Mouse (Mus musculus): ENCODE measurements around the gene Cfdp1. TPM values are rescaled to one million over a fixed set of nuclear protein-coding genes. Genes with fewer than 3 reads are reported as not detected.

The Cfdp1 gene
- polyA plus RNA-seq, 1 experiment from 2014 or later: 203 TPM

GRCm38 (mm10) chr8:111793324-111793917 lies 60.7 kb downstream of the Cfdp1 start:
- Histone ChIP-seq H3K4me2 (ENCODE audit: low read depth, low read length) (no peak overlapping the region), H3K9me3 (ENCODE audit: control insufficient read depth, low read length) (no peaks in the 10 kb centered on the region), H3K27me3 (ENCODE audit: control insufficient read depth, insufficient read depth, low read depth, low read length) (no peaks in the 10 kb centered on the region), H3K4me3 (ENCODE audit: low read length) (no peak overlapping the region), H3K9ac (ENCODE audit: low read length) (no peak overlapping the region), H3K36me3 (ENCODE audit: control insufficient read depth, insufficient read depth, low read length) (no peaks in the 10 kb centered on the region; the same call in 1 of the 2 replicates), H3K4me1 (replicated peaks; ENCODE audit: control insufficient read depth, insufficient read depth, low read length) (peaks cover 29% of the 10 kb centered on the region), H3K27ac (ENCODE audit: low read length) (peak overlapping the region; percentile 77)
- WGBS: 28% methylated on average over 3 of the region's 3 CpGs
- ATAC-seq (ENCODE audit: low read depth): peak; percentile 85

GRCm38 (mm10) chr8:111789639-111790038 lies 64.5 kb downstream of the Cfdp1 start:
- Histone ChIP-seq H3K9ac (ENCODE audit: low read length) (no peak overlapping the region), H3K4me2 (ENCODE audit: low read depth, low read length) (no peak overlapping the region), H3K9me3 (ENCODE audit: control insufficient read depth, low read length) (no peaks in the 10 kb centered on the region), H3K27me3 (ENCODE audit: control insufficient read depth, insufficient read depth, low read depth, low read length) (no peaks in the 10 kb centered on the region), H3K36me3 (ENCODE audit: control insufficient read depth, insufficient read depth, low read length) (no peaks in the 10 kb centered on the region; the same call in 1 of the 2 replicates), H3K4me3 (ENCODE audit: low read length) (no peak overlapping the region), H3K27ac (ENCODE audit: low read length) (no peak overlapping the region), H3K4me1 (replicated peaks; ENCODE audit: control insufficient read depth, insufficient read depth, low read length) (peaks cover 33% of the 10 kb centered on the region)
- ATAC-seq (ENCODE audit: low read depth): no peak

GRCm38 (mm10) chr8:111789200-111789599 lies 64.9 kb downstream of the Cfdp1 start:
- Histone ChIP-seq H3K4me3 (ENCODE audit: low read length) (no peak overlapping the region), H3K36me3 (ENCODE audit: control insufficient read depth, insufficient read depth, low read length) (no peaks in the 10 kb centered on the region; the same call in 1 of the 2 replicates), H3K4me1 (replicated peaks; ENCODE audit: control insufficient read depth, insufficient read depth, low read length) (peaks cover 28% of the 10 kb centered on the region), H3K27ac (ENCODE audit: low read length) (no peak overlapping the region), H3K27me3 (ENCODE audit: control insufficient read depth, insufficient read depth, low read depth, low read length) (no peaks in the 10 kb centered on the region), H3K9me3 (ENCODE audit: control insufficient read depth, low read length) (no peaks in the 10 kb centered on the region), H3K4me2 (ENCODE audit: low read depth, low read length) (no peak overlapping the region), H3K9ac (ENCODE audit: low read length) (no peak overlapping the region)
- 52% methylated on average over 4 of the region's 4 CpGs for WGBS
- no peak for ATAC-seq (ENCODE audit: low read depth)

- no peak overlapping the region for H3K27ac ChIP-seq (ENCODE audit: low read length)
Measured at GRCm38 (mm10) chr8:111788497-111788896, 65.6 kb downstream of the Cfdp1 start.

GRCm38 (mm10) chr8:111788085-111788484 lies 66.0 kb downstream of the Cfdp1 start:
- Histone ChIP-seq H3K4me1 (replicated peaks; ENCODE audit: control insufficient read depth, insufficient read depth, low read length) (peaks cover 19% of the 10 kb centered on the region), H3K4me3 (ENCODE audit: low read length) (no peak overlapping the region), H3K27me3 (ENCODE audit: control insufficient read depth, insufficient read depth, low read depth, low read length) (no peaks in the 10 kb centered on the region), H3K36me3 (ENCODE audit: control insufficient read depth, insufficient read depth, low read length) (no peaks in the 10 kb centered on the region; the same call in 1 of the 2 replicates), H3K27ac (ENCODE audit: low read length) (no peak overlapping the region), H3K4me2 (ENCODE audit: low read depth, low read length) (no peak overlapping the region), H3K9me3 (ENCODE audit: control insufficient read depth, low read length) (no peaks in the 10 kb centered on the region), H3K9ac (ENCODE audit: low read length) (no peak overlapping the region)
- WGBS: 61% methylated on average over 5 of the region's 5 CpGs
- no peak for ATAC-seq (ENCODE audit: low read depth)

More at GRCm38 (mm10) chr8:111788497-111788896, 65.6 kb downstream of the Cfdp1 start:
- H3K27me3 ChIP-seq (ENCODE audit: control insufficient read depth, insufficient read depth, low read depth, low read length): no peaks in the 10 kb centered on the region
- no peak overlapping the region for H3K9ac ChIP-seq (ENCODE audit: low read length)
- no peak overlapping the region for H3K4me2 ChIP-seq (ENCODE audit: low read depth, low read length)
- 43% methylated on average over 3 of the region's 3 CpGs for WGBS
- no peak; the same call in 1 of the 2 replicates for ATAC-seq (ENCODE audit: low read depth)
- H3K36me3 ChIP-seq (ENCODE audit: control insufficient read depth, insufficient read depth, low read length): no peaks in the 10 kb centered on the region; the same call in 1 of the 2 replicates
- H3K4me3 ChIP-seq (ENCODE audit: low read length): no peak overlapping the region
- H3K9me3 ChIP-seq (ENCODE audit: control insufficient read depth, low read length): no peaks in the 10 kb centered on the region
- peaks cover 24% of the 10 kb centered on the region for H3K4me1 ChIP-seq (replicated peaks; ENCODE audit: control insufficient read depth, insufficient read depth, low read length)

- H3K9me3 ChIP-seq (ENCODE audit: control insufficient read depth, low read length): no peaks in the 10 kb centered on the region
- peaks cover 15% of the 10 kb centered on the region for H3K4me1 ChIP-seq (replicated peaks; ENCODE audit: control insufficient read depth, insufficient read depth, low read length)
- no peak for ATAC-seq (ENCODE audit: low read depth)
- no peak overlapping the region for H3K4me3 ChIP-seq (ENCODE audit: low read length)
- H3K27ac ChIP-seq (ENCODE audit: low read length): no peak overlapping the region
- H3K4me2 ChIP-seq (ENCODE audit: low read depth, low read length): no peak overlapping the region
- WGBS: 47% methylated on average over 4 of the region's 4 CpGs
- H3K9ac ChIP-seq (ENCODE audit: low read length): no peak overlapping the region
- H3K36me3 ChIP-seq (ENCODE audit: control insufficient read depth, insufficient read depth, low read length): no peaks in the 10 kb centered on the region; the same call in 1 of the 2 replicates
- H3K27me3 ChIP-seq (ENCODE audit: control insufficient read depth, insufficient read depth, low read depth, low read length): no peaks in the 10 kb centered on the region
Measured at GRCm38 (mm10) chr8:111787683-111788082, 66.4 kb downstream of the Cfdp1 start.

GRCm38 (mm10) chr8:111786701-111787588 lies 67.1 kb downstream of the Cfdp1 start:
- peaks cover 14% of the 10 kb centered on the region; the same call in 1 of the 2 replicates for H3K4me1 ChIP-seq (replicated peaks; ENCODE audit: control insufficient read depth, insufficient read depth, low read length)
- no peaks in the 10 kb centered on the region for H3K27me3 ChIP-seq (ENCODE audit: control insufficient read depth, insufficient read depth, low read depth, low read length)
- no peak overlapping the region for H3K9ac ChIP-seq (ENCODE audit: low read length)
- no peaks in the 10 kb centered on the region for H3K9me3 ChIP-seq (ENCODE audit: control insufficient read depth, low read length)
- no peak overlapping the region for H3K4me2 ChIP-seq (ENCODE audit: low read depth, low read length)
- H3K27ac ChIP-seq (ENCODE audit: low read length): no peak overlapping the region
- no peak for ATAC-seq (ENCODE audit: low read depth)
- H3K4me3 ChIP-seq (ENCODE audit: low read length): no peak overlapping the region
- no peaks in the 10 kb centered on the region; the same call in 1 of the 2 replicates for H3K36me3 ChIP-seq (ENCODE audit: control insufficient read depth, insufficient read depth, low read length)
- 56% methylated on average over 13 of the region's 13 CpGs for WGBS

GRCm38 (mm10) chr8:111786116-111786515 lies 68.0 kb downstream of the Cfdp1 start:
- Histone ChIP-seq H3K4me3 (ENCODE audit: low read length) (no peak overlapping the region), H3K4me1 (replicated peaks; ENCODE audit: control insufficient read depth, insufficient read depth, low read length) (peaks cover 14% of the 10 kb centered on the region; the same call in 1 of the 2 replicates), H3K9me3 (ENCODE audit: control insufficient read depth, low read length) (no peaks in the 10 kb centered on the region), H3K4me2 (ENCODE audit: low read depth, low read length) (no peak overlapping the region), H3K36me3 (ENCODE audit: control insufficient read depth, insufficient read depth, low read length) (no peaks in the 10 kb centered on the region), H3K9ac (ENCODE audit: low read length) (no peak overlapping the region), H3K27me3 (ENCODE audit: control insufficient read depth, insufficient read depth, low read depth, low read length) (no peaks in the 10 kb centered on the region), H3K27ac (ENCODE audit: low read length) (no peak overlapping the region)
- WGBS: 87% methylated on average over 2 of the region's 2 CpGs
- no peak for ATAC-seq (ENCODE audit: low read depth)

GRCm38 (mm10) chr8:111782671-111783394 lies 71.3 kb downstream of the Cfdp1 start:
- Histone ChIP-seq H3K4me2 (ENCODE audit: low read depth, low read length) (no peak overlapping the region), H3K27me3 (ENCODE audit: control insufficient read depth, insufficient read depth, low read depth, low read length) (no peaks in the 10 kb centered on the region), H3K9me3 (ENCODE audit: control insufficient read depth, low read length) (no peaks in the 10 kb centered on the region), H3K4me1 (replicated peaks; ENCODE audit: control insufficient read depth, insufficient read depth, low read length) (peaks cover 2% of the 10 kb centered on the region; the same call in 1 of the 2 replicates), H3K27ac (ENCODE audit: low read length) (no peak overlapping the region), H3K9ac (ENCODE audit: low read length) (no peak overlapping the region), H3K36me3 (ENCODE audit: control insufficient read depth, insufficient read depth, low read length) (no peaks in the 10 kb centered on the region), H3K4me3 (ENCODE audit: low read length) (no peak overlapping the region)
- no peak for ATAC-seq (ENCODE audit: low read depth)
- WGBS: 77% methylated on average over 9 of the region's 9 CpGs

Measured in lung, embryonic 16.5 days (tissue).